Mouse (Mus musculus): Measurements from ENCODE around the gene Limch1.

DNA sequence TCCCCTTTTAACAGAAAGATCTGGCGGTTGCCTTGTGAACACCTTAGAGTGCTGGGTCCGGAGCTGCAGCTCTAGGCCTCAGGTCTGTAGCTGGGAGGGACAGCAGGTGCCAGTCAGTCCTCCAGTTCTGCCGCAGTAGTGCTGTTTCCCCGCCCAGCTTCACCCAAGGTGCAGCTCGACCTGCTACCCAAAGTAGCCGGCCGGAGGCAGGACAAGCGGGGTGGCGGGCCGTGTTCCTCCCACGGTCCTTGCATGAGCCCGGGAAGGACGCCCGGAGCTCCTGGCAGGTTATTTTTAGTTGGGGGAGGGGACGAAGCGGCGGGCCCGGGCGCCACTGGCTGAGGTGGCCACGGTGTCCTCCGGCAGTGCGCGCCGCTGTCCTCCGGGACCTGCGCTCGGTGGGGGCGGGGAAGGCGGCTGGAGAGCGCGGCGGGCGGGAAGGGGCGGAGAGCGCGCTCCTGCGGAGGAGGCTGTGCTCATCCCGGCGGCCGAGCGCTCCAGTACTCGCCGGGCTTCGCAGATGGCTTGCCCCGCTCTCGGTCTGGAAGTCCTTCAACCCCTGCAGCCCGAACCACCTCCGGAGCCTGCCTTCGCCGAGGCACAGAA is at the start of gene Limch1:
- TF ChIP-seq CTCF (IDR thresholded peaks at IDR 0.05) (no peak), EP300 (IDR thresholded peaks at IDR 0.05) (no peak)
